Mouse (Mus musculus): ENCODE measurements around the gene Zfp799.
"Not testable (repeated sequence)": the region's sequence is repeated elsewhere in the genome, so short reads cannot be mapped to it uniquely, and the experiment has no call there.

Zfp799 gene

DNA sequence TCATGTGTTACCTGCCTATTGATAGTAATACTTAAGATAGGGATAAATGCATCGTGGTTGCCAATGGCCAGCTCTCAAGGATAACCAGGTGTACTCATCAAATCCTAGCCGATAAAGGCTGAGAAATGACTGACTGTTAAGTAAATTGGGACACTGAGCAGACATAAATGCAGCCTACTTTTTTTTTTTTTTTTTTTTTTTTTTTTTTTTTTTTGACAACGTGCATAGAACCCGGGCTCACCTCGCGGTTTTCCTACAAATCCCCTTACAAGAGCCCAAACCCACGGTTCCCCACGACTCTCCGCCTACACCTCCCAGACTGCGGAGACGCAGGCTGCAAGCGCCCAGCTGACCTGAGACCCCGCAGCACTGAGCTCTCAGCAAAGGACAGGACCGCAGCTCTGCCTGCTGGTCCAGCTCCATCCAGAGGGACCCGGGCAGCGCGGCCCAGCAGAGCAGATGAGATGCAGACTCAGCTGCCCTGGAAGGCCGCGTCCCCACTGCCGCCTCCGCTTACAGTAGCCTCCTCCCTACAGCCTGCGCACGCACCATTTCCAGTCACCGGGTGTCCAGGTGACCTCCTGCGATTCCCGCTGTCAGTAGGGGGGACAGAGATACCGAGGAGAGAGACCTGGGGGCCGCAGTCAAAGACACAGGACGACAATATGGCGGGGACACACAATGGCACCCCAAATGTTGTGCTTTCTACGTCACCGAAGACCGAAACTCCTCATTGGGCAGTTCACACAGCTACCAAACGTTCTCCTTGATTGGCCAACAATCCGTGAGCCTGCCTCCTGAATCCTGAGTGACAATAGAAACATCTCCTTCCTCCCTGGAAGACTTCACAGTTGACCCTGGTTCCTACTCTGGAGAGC is at the start of gene Zfp799:
Gene Zfp799, minus strand, starts transcription at position 722 of the 878 bp plus-strand sequence.
- DNase-seq: peak; percentile 91

DNA sequence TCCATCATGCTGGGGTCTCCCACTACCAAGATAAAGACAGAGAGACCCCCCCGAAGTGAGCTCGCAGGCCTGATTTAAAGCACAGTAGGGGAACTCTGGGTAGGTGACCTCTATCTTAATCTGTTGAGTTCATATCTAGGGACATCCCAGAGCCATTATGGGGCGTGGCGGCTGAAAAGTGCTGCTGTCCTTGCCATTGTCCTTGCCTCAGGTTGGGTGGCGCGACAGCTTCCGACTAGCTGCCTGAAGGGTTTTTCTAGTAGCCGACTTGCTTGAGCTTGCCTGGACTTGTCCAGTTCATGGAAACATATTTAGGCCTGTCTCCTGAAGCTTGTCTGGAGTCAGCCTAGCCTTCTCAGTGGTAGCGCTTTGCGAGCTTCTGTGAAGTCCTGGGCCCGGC is 48.7 kb upstream of the Zfp799 start:
- DNase-seq: no peak

DNA sequence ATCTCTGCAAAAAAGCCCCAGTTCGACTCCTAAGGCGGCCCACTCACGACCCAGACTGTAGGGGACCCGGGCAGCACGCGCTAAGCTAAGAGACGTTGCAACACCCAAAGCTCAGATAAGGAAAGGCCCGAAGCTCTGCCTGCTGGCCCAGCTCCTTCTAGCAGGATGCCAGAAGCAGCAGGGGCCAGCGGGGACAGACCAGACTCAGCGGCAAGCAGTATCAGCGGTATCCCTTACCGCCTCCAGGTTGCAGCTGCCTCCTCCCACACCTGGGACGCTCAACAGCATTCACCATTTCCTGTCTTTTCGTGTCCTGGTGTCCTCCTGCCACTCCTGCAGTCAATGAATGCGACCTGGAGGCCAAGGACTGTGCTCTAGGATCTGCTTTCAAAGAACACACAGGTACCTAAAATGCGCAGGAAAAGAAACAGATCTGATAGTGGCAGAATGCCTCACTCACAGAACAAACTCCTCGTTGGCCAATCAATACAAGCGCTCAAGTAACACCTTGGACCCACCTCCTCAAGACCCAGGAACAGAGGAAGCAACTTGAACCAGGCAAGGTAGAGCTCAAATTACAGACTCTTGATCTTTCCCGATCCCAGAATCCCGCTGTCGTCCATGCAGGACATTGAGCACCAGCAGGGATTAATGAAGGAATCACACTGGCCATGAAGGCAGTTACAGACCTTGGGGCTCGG is 47.6 kb upstream of the Zfp799 start:
- no peak for DNase-seq

DNA sequence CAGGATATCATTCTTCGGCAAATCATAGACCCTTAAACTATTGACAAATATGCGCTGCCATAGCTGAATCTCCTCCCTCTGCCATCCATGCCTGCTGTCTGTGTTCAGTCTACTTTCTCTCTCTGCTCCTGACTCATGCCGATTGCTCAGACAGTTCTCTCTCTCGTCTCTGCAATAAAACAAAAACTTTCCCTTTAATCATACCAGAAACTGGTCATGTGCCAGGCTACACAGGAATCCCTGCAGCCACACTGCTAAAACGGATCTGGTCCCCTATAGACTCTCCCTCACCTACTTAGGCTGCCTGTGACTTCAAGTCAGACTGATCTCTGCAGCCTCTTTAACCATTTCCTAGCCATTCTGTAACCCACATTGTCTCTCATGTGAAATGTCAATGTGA is 42.6 kb upstream of the Zfp799 start:
- DNase-seq: no peak

DNA sequence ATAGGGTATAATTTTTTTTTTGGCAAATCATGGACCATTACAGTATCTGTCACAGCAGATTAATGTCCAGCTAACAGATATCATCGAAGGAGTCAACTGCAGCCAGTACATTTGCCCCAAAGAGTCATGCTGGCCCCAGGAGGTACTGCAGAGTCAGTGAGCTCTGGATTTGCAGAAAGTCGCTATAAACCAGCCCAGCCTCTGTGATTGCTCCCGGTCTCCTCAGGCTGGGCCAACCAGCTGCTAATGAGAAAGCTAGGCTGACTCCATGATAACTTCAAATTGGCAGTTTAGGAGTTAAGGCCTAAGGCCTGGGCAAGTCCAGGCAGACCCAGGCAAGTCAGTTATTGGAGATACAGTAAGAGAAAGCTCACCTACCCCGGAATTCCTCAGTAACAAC is 42.0 kb upstream of the Zfp799 start:
- DNase-seq: no peak

DNA sequence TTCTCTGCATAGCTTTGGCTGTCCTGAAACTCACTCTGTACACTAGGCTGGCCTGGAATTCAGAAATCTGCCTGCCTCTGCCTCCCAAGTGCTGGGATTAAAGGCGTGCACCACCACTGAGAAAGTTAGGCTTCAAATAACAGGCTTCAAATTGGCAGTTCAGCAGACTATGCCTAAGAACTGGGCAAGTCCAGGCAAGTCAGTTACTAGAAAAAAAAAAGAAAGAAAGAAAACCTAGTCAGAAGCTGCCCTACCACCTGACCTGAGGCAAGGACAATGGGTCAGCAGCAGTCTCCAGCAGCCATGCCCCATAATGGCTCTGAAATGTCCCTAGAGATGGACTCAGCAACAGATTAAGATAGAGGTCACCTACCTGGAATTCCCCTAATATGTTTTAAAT is 41.4 kb upstream of the Zfp799 start:
- DNase-seq: no peak

DNA sequence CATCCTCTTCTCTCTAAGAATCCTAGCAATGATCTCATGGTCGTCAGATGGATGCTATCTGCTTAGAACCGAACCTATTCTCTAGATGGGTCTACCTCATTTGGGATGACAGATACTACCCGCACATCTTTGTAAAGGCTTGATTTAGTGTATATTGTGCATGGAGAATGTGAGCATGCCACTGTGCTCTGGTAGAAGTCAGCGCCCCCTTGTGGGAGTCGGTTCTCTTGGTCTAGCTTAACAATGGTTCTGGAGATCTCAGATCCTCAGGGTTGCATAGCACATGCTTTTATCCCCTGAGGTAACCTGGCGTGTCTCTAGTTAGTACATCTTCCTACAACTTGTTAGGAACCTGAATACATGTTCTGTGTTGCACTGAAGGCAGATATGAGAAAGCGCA is 37.2 kb upstream of the Zfp799 start:
- DNase-seq: not testable (repeated sequence)

DNA sequence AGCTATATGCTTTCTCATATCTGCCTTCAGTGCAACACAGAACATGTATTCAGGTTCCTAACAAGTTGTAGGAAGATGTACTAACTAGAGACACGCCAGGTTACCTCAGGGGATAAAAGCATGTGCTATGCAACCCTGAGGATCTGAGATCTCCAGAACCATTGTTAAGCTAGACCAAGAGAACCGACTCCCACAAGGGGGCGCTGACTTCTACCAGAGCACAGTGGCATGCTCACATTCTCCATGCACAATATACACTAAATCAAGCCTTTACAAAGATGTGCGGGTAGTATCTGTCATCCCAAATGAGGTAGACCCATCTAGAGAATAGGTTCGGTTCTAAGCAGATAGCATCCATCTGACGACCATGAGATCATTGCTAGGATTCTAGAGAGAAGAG is 26.7 kb upstream of the Zfp799 start:
- not testable (repeated sequence) for DNase-seq

DNA sequence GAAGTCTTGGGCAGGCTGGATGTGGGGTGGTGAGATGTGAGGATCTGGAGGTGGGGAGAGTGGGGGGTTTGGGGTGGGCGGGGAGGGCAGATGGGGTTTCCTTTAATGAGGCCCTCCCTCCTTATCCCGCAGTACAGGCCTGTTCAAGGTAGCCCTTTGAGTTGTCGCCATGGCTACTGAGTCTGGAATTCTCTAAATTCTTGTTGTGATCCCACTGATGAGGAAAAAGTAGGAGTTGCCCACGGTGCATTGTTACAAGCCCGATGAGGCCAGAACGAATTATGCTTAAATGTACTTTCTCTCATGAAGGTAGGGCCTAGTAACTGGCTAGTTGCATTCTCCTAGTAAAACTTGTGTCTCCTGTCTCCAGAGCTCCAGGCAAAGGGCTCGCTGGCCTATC is 21.5 kb upstream of the Zfp799 start:
- DNase-seq: no peak

DNA sequence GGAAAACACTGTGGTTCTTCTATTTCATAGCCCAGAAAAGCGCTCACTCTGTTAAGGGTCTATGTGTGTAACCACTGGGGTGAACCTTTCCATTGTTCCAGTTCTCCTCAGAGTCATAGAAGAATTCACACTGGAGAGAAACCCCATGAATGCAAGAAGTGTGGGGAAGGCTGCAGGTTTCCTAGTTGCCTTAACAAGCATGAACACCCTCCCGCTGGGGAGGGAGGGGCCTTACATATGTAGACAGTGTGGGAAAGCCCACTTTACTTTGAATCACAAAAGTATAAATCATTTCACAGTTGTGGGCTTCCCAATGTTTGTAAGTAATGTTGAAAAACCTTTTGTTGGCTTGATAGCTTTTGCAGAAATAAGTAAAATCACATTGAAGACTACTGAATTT is 11.3 kb upstream of the Zfp799 start:
- DNase-seq: no peak

DNA sequence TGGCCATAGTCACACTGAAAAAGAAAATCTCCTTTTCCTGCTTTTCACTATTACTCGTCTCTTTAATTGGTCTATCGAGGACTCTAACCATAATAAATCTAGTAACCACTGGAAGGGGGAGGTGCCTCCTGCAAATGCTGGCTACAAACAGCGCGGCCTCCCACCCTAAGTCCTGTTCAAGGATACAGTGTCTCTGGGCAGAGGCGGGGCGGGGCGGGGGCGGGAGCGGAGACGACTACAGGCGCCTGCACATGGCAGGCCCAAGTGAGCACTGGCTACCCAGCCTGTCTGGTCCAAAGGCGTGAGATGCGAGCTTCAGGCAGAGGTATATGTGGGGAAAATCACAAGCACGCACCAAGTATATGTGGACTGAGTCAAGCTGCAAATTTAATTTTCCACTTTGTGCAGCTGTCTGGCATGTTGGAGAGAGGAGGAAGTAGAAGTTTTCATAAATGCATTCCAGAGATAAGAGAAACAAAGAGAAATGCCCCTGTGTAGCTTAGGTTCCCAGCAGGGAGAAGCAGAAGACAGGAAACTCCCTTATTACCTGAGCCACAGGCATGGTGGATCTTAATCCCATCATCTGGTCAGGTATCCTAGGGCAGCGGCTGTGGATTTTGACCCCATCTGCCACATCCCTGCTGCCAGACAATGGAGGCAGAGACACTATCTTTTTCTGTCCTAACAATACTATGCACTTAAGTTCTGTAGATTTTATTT is 9.2 kb upstream of the Zfp799 start:
- DNase-seq: no peak

DNA sequence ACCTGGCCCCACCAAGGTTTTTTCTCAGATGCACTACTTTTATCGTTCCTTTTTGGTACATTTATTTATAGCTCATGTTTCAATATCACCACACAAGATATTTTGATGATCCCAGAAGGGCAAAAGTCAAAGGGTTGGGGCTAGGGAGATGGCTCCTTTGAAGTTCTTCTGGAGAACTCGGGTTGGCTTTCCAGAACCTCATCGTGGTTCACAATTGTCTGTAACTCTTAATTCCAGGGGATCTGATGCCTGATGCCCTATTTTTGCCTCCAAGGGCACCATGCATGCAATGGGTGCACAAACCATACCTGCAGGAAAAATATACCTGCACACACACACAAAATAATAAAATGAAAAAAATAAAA is 339 bp upstream of the Zfp799 start:
- DNase-seq: no peak

DNA sequence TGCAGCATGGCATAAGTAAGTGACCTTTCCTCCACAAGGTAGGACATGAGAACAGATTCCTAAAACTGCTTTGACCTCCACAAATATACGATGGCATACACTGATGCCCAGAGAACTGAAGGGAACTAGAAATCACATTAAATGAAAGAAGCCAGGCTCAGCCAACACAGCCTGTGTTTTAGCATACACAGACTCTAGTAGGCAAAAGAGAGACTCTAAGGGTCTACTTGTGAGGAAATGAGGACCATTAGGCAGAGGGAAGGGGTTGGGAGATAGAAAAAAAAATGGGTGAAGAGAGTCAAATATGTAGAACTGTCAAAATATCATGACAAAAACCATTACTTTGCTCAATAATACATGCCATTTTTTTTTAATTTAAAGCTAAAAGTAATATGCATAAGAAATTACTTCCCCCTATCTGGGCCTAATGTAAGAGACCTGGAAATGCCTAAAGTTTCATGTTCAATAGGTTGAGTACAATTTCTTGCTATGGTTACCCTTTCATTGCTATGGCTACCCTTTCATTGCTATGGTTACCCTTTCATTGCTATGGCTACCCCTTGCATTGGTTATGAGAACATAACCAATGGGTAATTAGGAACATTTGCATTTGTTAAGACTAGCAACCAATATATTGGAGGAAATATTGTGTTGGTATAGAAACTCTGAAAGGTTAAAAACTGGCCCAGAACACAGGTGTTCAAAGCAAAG is 13.8 kb downstream of the Zfp799 start:
- no peak for DNase-seq

DNA sequence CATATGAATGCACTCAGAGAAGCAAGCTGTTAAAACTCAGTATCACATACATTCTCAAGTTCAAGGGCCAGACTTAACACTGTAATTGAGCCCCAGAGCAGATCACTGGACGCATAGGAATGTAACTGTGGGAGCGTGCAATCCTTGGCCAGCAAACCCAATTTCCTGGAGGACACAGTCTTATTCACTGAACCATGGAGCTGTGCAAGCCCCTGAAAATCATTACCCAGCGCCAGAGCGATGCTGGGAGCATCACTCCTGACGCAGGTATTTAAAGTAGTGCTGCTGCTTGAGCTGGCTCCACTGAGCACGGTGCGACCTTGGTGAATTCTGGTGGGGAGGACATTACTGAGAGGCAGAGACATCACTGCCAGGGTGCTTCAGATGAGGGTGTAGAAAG is 15.9 kb downstream of the Zfp799 start:
- no peak for DNase-seq

DNA sequence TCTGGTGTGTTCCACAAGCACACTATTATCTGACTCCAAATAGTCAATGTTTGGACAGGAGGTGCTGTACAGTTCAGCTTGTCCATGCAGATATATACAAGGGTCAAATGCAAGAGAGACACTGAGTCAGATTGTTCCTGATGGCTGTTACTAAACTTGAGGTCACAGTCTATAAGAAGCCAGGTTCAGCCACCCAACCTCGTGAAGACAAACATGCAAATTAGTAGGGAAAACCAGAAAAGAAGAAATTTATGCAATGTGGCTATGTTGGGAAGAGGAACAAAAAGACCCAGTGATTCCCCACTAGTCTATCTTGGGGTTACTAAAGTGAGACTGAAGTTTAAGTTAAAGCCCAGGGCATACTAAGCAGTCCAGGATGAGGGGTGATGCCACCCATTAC is 19.4 kb downstream of the Zfp799 start:
- no peak for DNase-seq

DNA sequence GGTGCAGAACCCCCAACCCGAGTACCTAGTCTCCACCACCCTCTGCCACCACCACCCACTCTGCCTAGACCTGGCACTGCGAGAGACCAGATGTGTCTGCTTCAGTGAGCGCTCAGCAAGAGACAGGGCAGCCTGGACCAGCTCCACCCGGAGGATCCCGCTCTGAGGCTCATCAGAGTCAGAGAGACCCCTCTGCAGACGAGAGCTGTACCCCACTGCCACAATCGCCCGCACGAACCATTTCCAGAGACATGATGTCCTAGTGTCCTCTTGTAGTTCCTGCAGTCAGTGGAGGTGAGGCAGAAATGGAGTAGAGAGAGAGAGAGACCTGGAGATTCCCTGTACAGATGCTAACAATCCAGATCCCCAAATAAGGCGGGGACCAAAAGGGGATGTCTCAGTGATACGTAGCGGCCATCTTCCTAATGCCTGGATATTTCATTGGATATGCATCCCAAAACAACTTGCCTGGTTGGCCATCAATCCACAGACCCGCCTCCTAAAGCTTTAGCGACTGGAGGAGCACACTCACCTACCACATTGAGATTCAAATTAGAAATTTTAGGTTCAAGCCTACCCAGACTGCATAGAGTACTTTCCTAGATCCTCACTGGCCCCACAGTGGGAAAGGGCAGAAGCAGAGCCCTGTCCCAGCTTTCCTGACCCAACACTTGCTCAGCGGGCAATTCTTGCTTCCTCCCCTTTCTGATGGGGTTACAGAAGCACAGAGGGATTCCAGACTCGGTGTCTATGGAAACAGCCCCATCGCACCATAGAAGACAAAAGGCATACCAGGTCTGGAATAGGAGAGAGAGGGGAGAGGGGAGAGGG is 20.3 kb downstream of the Zfp799 start, which contains the start of gene Zfp811:
Gene Zfp811, minus strand, starts transcription at position 388 of the 831 bp plus-strand sequence.
- DNase-seq: peak; percentile 65

DNA sequence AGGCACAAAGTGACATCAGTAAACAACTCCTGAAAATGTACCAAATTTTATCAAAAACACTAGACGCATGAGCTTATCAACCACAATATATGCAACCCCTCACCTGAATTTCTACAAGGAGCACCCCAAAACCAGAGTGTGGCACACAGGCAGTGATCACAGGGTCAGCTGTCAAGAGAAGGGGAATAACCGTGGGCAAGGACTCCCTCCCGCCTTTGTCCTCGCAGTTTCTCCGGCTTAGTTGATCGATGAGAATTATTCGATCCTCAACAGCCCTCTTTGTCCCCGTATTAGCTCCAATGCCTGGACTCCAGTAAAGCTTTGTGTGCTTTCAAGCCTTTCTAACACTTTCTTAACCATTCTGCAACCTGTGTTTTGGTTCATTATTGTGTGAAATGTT is 21.1 kb downstream of the Zfp799 start:
- DNase-seq: no peak

DNA sequence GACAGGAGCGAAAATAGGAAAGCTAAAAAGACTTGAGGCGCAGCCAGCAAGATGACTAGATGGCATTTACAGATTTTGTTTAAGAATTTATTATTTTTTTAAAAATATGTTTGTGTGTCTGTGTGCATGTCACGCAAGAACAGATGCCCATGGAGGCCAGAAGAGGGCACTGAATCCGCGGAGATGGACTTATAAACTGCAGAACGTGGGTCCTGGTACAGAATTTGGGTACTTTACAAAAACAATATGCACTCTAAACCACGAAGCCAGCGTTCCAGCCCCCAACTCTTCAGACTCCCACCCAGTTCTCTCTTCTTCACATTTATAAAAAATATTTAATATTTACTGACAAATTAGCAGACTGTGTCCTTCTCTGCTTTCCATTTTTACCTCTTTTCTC is 40.8 kb downstream of the Zfp799 start:
- no peak for DNase-seq

DNA sequence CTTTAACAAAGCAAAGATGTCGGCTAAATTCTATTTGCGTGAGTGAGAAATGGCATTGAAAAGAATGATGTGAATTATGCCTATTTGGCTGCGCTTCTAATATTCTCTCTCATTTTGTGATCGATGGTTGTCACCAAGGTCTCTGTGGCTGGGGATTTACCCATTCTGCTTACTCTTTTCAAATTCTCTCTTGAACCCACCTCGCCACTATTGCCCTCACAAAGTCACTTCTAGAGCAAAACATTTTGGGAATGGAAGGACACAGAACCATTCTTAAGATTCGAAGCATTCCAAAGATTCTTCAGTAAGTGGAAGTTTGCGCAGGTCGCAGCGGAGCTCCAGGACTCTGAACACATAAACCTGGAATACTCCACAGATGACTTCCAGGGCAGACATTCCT is 41.5 kb downstream of the Zfp799 start:
- no peak for DNase-seq

DNA sequence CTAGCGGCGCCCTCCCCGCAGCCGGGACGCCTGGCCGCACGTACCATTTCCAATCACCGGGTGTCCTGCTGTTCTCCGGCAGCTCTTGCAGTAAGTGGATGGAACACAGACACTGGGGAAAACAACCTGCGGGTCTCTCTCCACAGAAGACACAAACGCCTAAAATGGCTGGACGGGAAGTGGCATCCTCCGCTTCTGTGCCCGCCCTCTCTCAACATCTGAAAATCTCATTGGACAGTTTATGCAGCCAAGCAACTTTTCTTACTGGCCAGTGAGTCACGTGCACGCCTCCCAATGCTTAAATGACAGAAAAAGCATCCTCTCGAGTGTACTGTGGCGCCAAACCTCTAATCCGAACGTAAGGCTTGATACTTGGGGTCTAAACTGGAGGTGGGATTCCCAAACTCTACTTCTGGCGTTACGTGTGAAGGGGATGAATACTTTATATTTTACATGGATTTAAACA is 41.9 kb downstream of the Zfp799 start, which contains the start of gene Zfp871:
Gene Zfp871, minus strand, starts transcription at position 194 of the 466 bp plus-strand sequence.
- peak; percentile 94 for DNase-seq

DNA sequence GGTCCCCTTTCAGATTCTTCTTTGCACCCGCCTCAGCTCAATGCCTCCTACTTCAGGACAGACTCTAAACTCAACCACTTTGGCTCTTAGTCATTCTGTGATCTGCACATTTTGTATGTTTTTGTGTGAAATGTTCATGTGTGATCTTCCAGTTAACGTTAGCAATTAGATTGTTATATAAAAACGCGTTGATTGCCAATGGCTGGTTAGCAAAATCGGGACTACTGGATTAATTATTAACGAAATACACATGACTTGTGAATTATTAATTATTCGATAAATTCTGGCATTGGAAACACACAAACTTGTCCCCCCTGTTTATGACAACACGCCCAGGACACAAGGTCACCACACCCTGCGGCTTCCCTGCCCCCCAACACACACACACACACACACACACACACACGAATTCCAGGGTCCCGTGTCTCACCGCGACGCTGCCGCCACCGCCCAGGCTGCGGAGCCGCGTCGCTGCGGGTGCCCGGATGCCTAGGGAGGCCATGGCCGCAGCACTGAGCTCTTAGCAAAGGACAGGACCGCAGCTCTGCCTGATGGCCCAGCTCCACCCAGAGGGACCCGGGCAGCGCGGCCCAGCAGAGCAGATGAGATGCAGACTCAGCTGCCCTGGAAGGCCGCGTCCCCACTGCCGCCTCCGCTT is 42.5 kb downstream of the Zfp799 start:
- DNase-seq: no peak
